In the genomic region with DNA sequence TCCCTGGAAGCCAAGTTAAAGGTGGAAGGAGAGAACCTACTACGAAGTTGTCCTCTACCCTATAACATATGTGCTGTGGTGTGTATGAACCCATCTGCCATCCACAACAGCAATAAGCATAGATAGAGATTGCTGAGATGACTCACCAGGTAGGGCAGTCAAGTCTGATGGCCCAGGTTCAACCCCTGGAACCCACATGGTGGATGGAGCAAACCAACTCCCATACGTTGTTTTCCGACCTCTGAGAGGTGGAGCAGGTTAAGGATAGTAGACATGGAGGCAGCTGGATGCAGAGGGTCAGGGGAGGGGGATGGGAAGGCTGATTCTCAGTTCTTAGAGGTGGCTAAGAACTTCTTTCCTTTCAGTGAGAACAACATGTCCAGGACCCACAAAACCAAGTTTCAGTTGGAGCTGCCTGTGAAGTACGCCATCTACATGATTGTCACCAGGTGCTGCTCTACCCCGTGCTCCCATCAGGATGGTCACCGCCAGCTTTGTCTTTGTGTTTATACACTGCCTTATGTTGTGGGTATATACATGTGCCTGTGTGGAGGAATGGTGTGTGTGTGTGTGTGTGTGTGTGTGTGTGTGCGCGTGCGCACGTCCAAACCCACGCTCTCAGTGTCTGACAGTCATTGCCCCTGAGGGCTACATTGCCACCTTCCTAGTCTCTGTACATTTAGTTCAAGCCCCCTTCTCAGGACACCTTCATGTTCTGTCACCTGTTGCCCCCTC, we compare ENCODE assay signal across 31 mouse cellular contexts. TPM values are rescaled to one million over a fixed set of nuclear protein-coding genes. Genes with fewer than 3 reads are reported as not detected.
DNase-seq lines count a peak whose midpoint lies in the region; ATAC-seq lines count a peak whose summit lies in the region.
"Had no signal": no experiment of that assay in that cellular context is flagged by ENCODE, and none has a peak within 500 bp of the region (broad histone marks: within the 10 kb centered on the region; RNA-seq: fewer than 3 reads in every experiment).

No protein-coding gene starts in this region.

- peaks cover 4% of the 10 kb centered on the region; the same call in 1 of the 2 replicates for H3K27me3 ChIP-seq in heart, embryonic 10.5 days (ENCODE audit: insufficient read depth, poor library complexity, severe bottlenecking)
- H3K27me3 ChIP-seq in liver, embryonic 11.5 days (replicated peaks; ENCODE audit: control insufficient read depth, insufficient read depth, low read length) = no peaks in the 10 kb centered on the region
- no peaks in the 10 kb centered on the region for H3K27me3 ChIP-seq in liver, embryonic 12.5 days (replicated peaks)
- H3K27me3 ChIP-seq: embryonic facial prominence, embryonic 13.5 days; embryonic facial prominence, embryonic 15.5 days; forebrain, embryonic 12.5 days had no signal

- no peak overlapping the region for H3K4me2 ChIP-seq in liver, embryonic 11.5 days
- H3K4me2 ChIP-seq in liver, embryonic 12.5 days = no peak overlapping the region
- H3K4me2 ChIP-seq: embryonic facial prominence, embryonic 13.5 days; embryonic facial prominence, embryonic 15.5 days; forebrain, embryonic 12.5 days had no signal

- no peak overlapping the region for H3K27ac ChIP-seq in heart, embryonic 10.5 days
- no peak overlapping the region for H3K27ac ChIP-seq in liver, embryonic 11.5 days (ENCODE audit: low read depth, low read length)
- H3K27ac ChIP-seq in liver, embryonic 12.5 days = no peak overlapping the region
- H3K27ac ChIP-seq: embryonic facial prominence, embryonic 13.5 days; embryonic facial prominence, embryonic 15.5 days; forebrain, embryonic 10.5 days; forebrain, embryonic 12.5 days had no signal

- 94% methylated on average over 11 of the region's 11 CpGs for WGBS in heart, embryonic 10.5 days
- WGBS in liver, embryonic 11.5 days = 90% methylated on average over 11 of the region's 11 CpGs
- 84% methylated on average over 11 of the region's 11 CpGs for WGBS in liver, embryonic 12.5 days (ENCODE audit: insufficient replicate concordance)

- H3K9ac ChIP-seq in liver, embryonic 11.5 days (ENCODE audit: low read depth, low read length) = no peak overlapping the region
- H3K9ac ChIP-seq in liver, embryonic 12.5 days = no peak overlapping the region
- H3K9ac ChIP-seq: embryonic facial prominence, embryonic 13.5 days; embryonic facial prominence, embryonic 15.5 days; forebrain, embryonic 12.5 days had no signal

- H3K9me3 ChIP-seq in heart, embryonic 10.5 days = no peaks in the 10 kb centered on the region
- H3K9me3 ChIP-seq in liver, embryonic 11.5 days (ENCODE audit: control insufficient read depth, low read length) = no peaks in the 10 kb centered on the region
- no peaks in the 10 kb centered on the region for H3K9me3 ChIP-seq in liver, embryonic 12.5 days (replicated peaks)
- H3K9me3 ChIP-seq: embryonic facial prominence, embryonic 13.5 days; embryonic facial prominence, embryonic 15.5 days; forebrain, embryonic 10.5 days; forebrain, embryonic 12.5 days had no signal

- no peak for ATAC-seq in liver, embryonic 11.5 days (replicated peaks; ENCODE audit: low FRiP score)
- ATAC-seq in liver, embryonic 12.5 days = no peak
- ATAC-seq: forebrain, embryonic 14.5 days had no signal

- DNase-seq in heart, embryonic 10.5 days (ENCODE audit: low spot score) = peak; percentile 52
- no peak for DNase-seq in heart, postnatal 14 days
- peak; percentile 15 for DNase-seq in liver, embryonic 11.5 days (ENCODE audit: low spot score)
- DNase-seq in right cerebral cortex, postnatal 10 days (ENCODE audit: low spot score in 2 of 2) = peak; percentile 12 to 14
- DNase-seq in right cerebral cortex, adult 2 months (ENCODE audit: low spot score in 2 of 2) = no peak
- peak; percentile 9 for DNase-seq in urinary bladder, adult 2 months (ENCODE audit: low spot score)
- no peak for DNase-seq in urinary bladder, postnatal 10 days (ENCODE audit: low spot score)
- DNase-seq: adrenal gland, adult 2 months; adrenal gland, postnatal 10 days; adrenal gland, postnatal 25 days; cerebellum, adult 11 months; cerebellum, adult 18-20 months; cerebellum, adult 8-10 months; cerebellum, adult 9-11 months; cerebellum, postnatal 14 days; cerebellum, postnatal 36 days; embryo, embryonic 11 days had no signal

- intact Hi-C loops in heart, postnatal 14 days (cut with DNase I) = no loop called here

- H3K4me1 ChIP-seq in heart, embryonic 10.5 days = no peaks in the 10 kb centered on the region
- H3K4me1 ChIP-seq in liver, embryonic 11.5 days (replicated peaks; ENCODE audit: control insufficient read depth, insufficient read depth, low read length) = no peaks in the 10 kb centered on the region
- no peaks in the 10 kb centered on the region for H3K4me1 ChIP-seq in liver, embryonic 12.5 days
- H3K4me1 ChIP-seq: embryonic facial prominence, embryonic 13.5 days; embryonic facial prominence, embryonic 15.5 days; forebrain, embryonic 10.5 days; forebrain, embryonic 12.5 days had no signal

- H3K36me3 ChIP-seq in heart, embryonic 10.5 days = no peaks in the 10 kb centered on the region
- no peaks in the 10 kb centered on the region for H3K36me3 ChIP-seq in liver, embryonic 11.5 days (ENCODE audit: control insufficient read depth, insufficient read depth, low read length)
- no peaks in the 10 kb centered on the region for H3K36me3 ChIP-seq in liver, embryonic 12.5 days
- H3K36me3 ChIP-seq: embryonic facial prominence, embryonic 13.5 days; embryonic facial prominence, embryonic 15.5 days; forebrain, embryonic 10.5 days; forebrain, embryonic 12.5 days had no signal

- H3K4me3 ChIP-seq in heart, embryonic 10.5 days = no peak overlapping the region
- no peak overlapping the region for H3K4me3 ChIP-seq in liver, embryonic 11.5 days (ENCODE audit: low read depth, low read length)
- H3K4me3 ChIP-seq in liver, embryonic 12.5 days = no peak overlapping the region
- H3K4me3 ChIP-seq: embryonic facial prominence, embryonic 13.5 days; embryonic facial prominence, embryonic 15.5 days; erythroblast, embryonic 14.5 days; forebrain, embryonic 10.5 days; forebrain, embryonic 12.5 days had no signal

RNA-seq across cellular contexts. Expression of a gene that starts 14.8 kb away (rescaled TPM):
- polyA plus RNA-seq in heart, embryonic 10.5 days (2016; fragmentation: Nextera tagmentation; extraction: Ambion mirVana) = 0.05 and 0.10 TPM in 2 replicates
- total RNA-seq in heart, postnatal 14 days (2021) = under 1 TPM; 0.19 to 0.59 TPM
- 0.12 and 0.18 TPM in 2 replicates for polyA plus RNA-seq in liver, embryonic 11.5 days (2014; fragmentation: Nextera tagmentation; extraction: Ambion mirVana)
- polyA plus RNA-seq in liver, embryonic 12.5 days (2016; fragmentation: Nextera tagmentation; extraction: Ambion mirVana) = 0.17 and 0.19 TPM in 2 replicates
- polyA plus RNA-seq in urinary bladder, adult 2 months (2012; rRNA removed) = 3.4 and 3.8 TPM in 2 replicates
- total RNA-seq: ES-E14 had no signal
- polyA plus RNA-seq: C2C12; embryonic facial prominence, embryonic 11.5 days; embryonic facial prominence, embryonic 13.5 days; erythroblast, embryonic 14.5 days; forebrain, embryonic 10.5 days had no signal

RNA-seq across cellular contexts. Expression of a gene that starts 39.6 kb away (rescaled TPM):
- polyA plus RNA-seq in heart, embryonic 10.5 days (2016; fragmentation: Nextera tagmentation; extraction: Ambion mirVana) = not detected in 2 replicates
- under 1 TPM in 1 of 2 experiments, not detected in 1; 0.17 TPM for total RNA-seq in heart, postnatal 14 days (2021)
- polyA plus RNA-seq in liver, embryonic 11.5 days (2014; fragmentation: Nextera tagmentation; extraction: Ambion mirVana) = not detected in 2 replicates
- 0.08 TPM in 1 of 2 replicates, not detected in the other for polyA plus RNA-seq in liver, embryonic 12.5 days (2016; fragmentation: Nextera tagmentation; extraction: Ambion mirVana)
- 0.09 and 0.39 TPM in 2 replicates for polyA plus RNA-seq in urinary bladder, adult 2 months (2012; rRNA removed)
- total RNA-seq: adrenal gland, postnatal 25 days; common myeloid progenitor, adult 5-6 weeks; ES-E14; MEL had no signal
- polyA plus RNA-seq: brain, embryonic 14.5 days; C2C12; embryonic facial prominence, embryonic 11.5 days; embryonic facial prominence, embryonic 13.5 days; embryonic facial prominence, embryonic 15.5 days; erythroblast, embryonic 14.5 days; forebrain, embryonic 10.5 days; forebrain, embryonic 12.5 days; forebrain, embryonic 14.5 days had no signal

RNA-seq across cellular contexts. Expression of a gene that starts 52.1 kb away (rescaled TPM):
- 0.09 TPM in 1 of 2 replicates, not detected in the other for polyA plus RNA-seq in heart, embryonic 10.5 days (2016; fragmentation: Nextera tagmentation; extraction: Ambion mirVana)
- total RNA-seq in heart, postnatal 14 days (2021) = not detected
- not detected in 2 replicates for polyA plus RNA-seq in liver, embryonic 11.5 days (2014; fragmentation: Nextera tagmentation; extraction: Ambion mirVana)
- not detected in 2 replicates for polyA plus RNA-seq in liver, embryonic 12.5 days (2016; fragmentation: Nextera tagmentation; extraction: Ambion mirVana)
- polyA plus RNA-seq in urinary bladder, adult 2 months (2012; rRNA removed) = 0.04 TPM in 1 of 2 replicates, not detected in the other
- total RNA-seq: adrenal gland, adult 2 months; adrenal gland, postnatal 25 days; adrenal gland, postnatal 4 days; common myeloid progenitor, adult 5-6 weeks; ES-E14; MEL had no signal
- polyA plus RNA-seq: adrenal gland, adult 2 months; brain, embryonic 14.5 days; C2C12; embryonic facial prominence, embryonic 11.5 days; embryonic facial prominence, embryonic 13.5 days; embryonic facial prominence, embryonic 15.5 days; erythroblast, embryonic 14.5 days; forebrain, embryonic 10.5 days; forebrain, embryonic 12.5 days; forebrain, embryonic 14.5 days had no signal

RNA-seq across cellular contexts. Expression of a gene that starts 52.1 kb away (rescaled TPM):
- polyA plus RNA-seq in heart, embryonic 10.5 days (2016; fragmentation: Nextera tagmentation; extraction: Ambion mirVana) = 0.06 and 0.25 TPM in 2 replicates
- total RNA-seq in heart, postnatal 14 days (2021) = 1 to 10 TPM; 4.5 to 5.7 TPM
- 1.8 and 1.9 TPM in 2 replicates for polyA plus RNA-seq in liver, embryonic 11.5 days (2014; fragmentation: Nextera tagmentation; extraction: Ambion mirVana)
- 2.1 and 2.2 TPM in 2 replicates for polyA plus RNA-seq in liver, embryonic 12.5 days (2016; fragmentation: Nextera tagmentation; extraction: Ambion mirVana)
- polyA plus RNA-seq in urinary bladder, adult 2 months (2012; rRNA removed) = 7.9 and 9.1 TPM in 2 replicates
- total RNA-seq: MEL had no signal
- polyA plus RNA-seq: C2C12 had no signal

Comparison
In these comparisons a context has a peak if more than half of its experiments do, and no peak if none do; other contexts are left out.
1. DNase-seq: peak in heart, embryonic 10.5 days (single experiment), liver, embryonic 11.5 days (single experiment), right cerebral cortex, postnatal 10 days (2 of 2) and urinary bladder, adult 2 months (single experiment); none in heart, postnatal 14 days (0 of 2), right cerebral cortex, adult 2 months (0 of 2) and urinary bladder, postnatal 10 days (single experiment).